Mouse (Mus musculus) erythroblast, adult 5-6 weeks (primary cell): ENCODE data around the gene Grin3b. TPM values are rescaled to one million over a fixed set of nuclear protein-coding genes. Genes with fewer than 3 reads are reported as not detected.

Experiments used
- ATAC-seq: replicated peaks from 2 replicates; pipeline ENCODE4 v1.8.0; 2016; ENCODE audit warnings: moderate number of reproducible peaks, mild to moderate bottlenecking, moderate TSS enrichment, inconsistent platforms; ENCODE audit not compliant: poor library complexity, low FRiP score, severe bottlenecking
- total RNA-seq, 2 experiments: library from RNA; stranded (forward) in 1 of 2; stranded (reverse) in 1 of 2; fragments of 150-400 nt in 1 of 2; fragments of 200-764, 138-1000 nt in 1 of 2; gene quantifications; 2 replicates each; pipeline versions ENCODE4 v1.2.3 to v1.2.4; 2015 to 2017; ENCODE audit warnings: low replicate concordance in 2 of 2

Gene Grin3b
- total RNA-seq, 2 experiments from 2014 or later = not detected

- ATAC-seq = peak; percentile 44
Measured at GRCm38 (mm10) chr10:79985334-79986231, 15.1 kb downstream of the Grin3b start.

- peak; percentile 42 for ATAC-seq
Measured at GRCm38 (mm10) chr10:79986232-79986878, 15.8 kb downstream of the Grin3b start.

- ATAC-seq = 0 out of 2 replicates have a peak, but pooled peaks have one; percentile 12
Measured at GRCm38 (mm10) chr10:79986963-79987362, 16.4 kb downstream of the Grin3b start.

- no peak for ATAC-seq
Measured at GRCm38 (mm10) chr10:79987771-79988505, 17.4 kb downstream of the Grin3b start.

DNA sequence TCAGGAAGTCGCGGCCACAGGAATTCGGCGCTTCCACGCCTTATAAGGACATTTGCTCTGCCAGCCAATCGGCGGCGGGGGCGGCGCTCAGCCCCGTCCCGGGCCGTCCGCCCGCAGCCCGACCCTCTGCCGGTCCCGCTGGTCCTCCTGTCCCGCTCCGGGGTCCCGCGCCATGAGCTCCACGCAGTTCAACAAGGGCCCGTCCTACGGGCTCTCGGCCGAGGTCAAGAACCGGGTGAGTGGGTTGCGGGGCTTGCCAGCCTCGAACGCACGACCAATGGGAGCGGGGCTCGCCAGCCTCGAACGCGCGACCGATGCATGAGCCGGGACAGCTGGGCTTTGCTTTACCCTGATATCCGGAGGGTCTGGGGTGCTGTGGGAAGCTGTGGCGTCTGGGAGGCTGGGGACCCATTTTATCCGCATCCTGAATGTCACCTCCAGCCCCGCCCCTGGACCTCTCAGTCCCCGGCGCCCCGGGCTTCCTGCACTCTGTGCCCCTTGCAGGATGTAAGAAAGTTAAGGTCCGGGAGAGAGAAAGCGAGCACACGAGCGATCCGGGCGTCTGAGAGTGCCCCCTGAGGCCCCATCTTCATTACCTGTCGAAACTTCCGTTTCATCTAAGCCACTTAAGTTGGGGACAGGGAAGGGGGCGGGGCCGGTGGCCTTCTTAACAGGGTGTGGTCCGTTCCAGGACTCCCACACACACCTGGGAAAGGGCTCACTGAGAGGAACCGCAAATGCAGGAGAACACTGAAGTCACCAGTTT lies 18.2 kb downstream of the Grin3b start, which contains the start of gene Cnn2:
TSS of gene Cnn2 (plus strand) at position 79 of the 766 bp plus-strand sequence.
- no peak for ATAC-seq

- no peak for ATAC-seq
Measured at GRCm38 (mm10) chr10:79989272-79989786, 18.8 kb downstream of the Grin3b start.

GRCm38 (mm10) chr10:79989870-79990269 lies 19.4 kb downstream of the Grin3b start:
- ATAC-seq = no peak

GRCm38 (mm10) chr10:79991099-79991498 lies 20.6 kb downstream of the Grin3b start:
- no peak for ATAC-seq

GRCm38 (mm10) chr10:79991548-79991947 lies 21.0 kb downstream of the Grin3b start:
- no peak for ATAC-seq

DNA sequence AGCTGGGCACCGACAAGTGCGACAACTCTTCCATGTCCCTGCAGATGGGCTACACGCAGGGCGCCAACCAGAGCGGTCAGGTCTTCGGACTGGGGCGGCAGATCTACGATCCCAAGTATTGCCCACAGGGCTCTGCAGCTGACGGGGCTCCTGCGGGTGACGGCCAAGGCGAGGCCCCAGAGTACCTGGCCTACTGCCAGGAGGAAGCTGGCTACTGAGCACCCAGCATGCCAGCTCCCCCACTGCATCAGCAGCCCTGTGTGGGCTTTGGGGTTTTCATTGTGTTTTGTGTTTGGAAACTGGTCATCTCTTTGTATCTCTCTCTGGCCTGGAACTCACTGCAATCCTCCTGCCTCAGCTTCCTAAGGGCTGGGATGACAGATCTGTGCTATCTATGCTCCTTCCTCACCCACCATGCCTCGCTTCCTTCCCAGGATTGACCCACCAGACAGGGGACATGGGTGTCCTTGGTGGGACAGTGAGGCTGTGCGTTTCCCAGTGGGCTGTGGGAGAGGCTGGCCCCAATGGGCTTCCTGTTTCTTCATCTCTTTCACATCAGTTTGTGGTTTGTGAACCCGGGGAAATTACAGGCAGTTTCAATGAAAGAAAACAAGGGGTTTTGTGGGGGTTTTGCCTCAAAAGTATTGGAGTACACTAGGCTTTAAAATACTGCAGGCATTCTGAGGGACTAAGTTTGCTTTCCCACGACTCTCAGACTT lies 24.0 kb downstream of the Grin3b start:
- no peak for ATAC-seq

DNA sequence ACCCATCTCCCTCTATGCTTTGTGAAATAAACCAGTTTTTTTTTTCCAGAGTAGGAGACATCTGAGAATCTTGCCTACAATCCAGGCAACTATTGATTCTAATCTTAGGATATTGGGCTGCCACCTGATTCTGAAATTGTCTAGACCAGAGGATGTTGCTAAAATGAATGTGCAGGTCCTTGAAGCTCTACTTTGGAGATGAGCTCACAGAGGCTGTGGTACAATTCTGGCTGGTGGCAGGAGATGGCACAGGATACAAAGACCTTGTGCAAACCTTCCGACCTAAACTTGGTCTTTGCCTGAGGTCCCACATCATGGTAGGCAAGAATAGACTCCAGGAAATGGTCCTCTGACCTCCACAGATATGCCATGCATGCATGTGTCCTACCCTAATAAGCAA lies 25.1 kb downstream of the Grin3b start:
- no peak for ATAC-seq

GRCm38 (mm10) chr10:79996272-79997033 lies 25.9 kb downstream of the Grin3b start, which contains the start of gene Abca7:
TSS of gene Abca7 (plus strand) at chr10:79996494.
- ATAC-seq = peak; percentile 84

- ATAC-seq = peak; percentile 72
Measured at GRCm38 (mm10) chr10:79997034-79997760, 26.7 kb downstream of the Grin3b start.

GRCm38 (mm10) chr10:79997819-79998218 lies 27.3 kb downstream of the Grin3b start:
- ATAC-seq = peak; percentile 29

GRCm38 (mm10) chr10:80001945-80002344 lies 31.4 kb downstream of the Grin3b start:
- ATAC-seq = no peak

- no peak for ATAC-seq
Measured at GRCm38 (mm10) chr10:80002829-80003228, 32.3 kb downstream of the Grin3b start.
